Mouse (Mus musculus) megakaryocyte, embryonic 14.5 days (primary cell): ENCODE measurements at regions not wholly inside any gene's neighbourhood (a gene's known extent, or its start where the extent isn't known, plus 50 kb on each side); places are given as distances from the start of the nearest gene placed in this dataset.

Experiments
- FLI1 ChIP-seq: IDR thresholded peaks from 2 replicates; pipeline ENCODE4 v1.6.1; 2012; ENCODE audit warnings: low read length, inconsistent platforms, mixed read lengths
- GATA1 ChIP-seq: IDR thresholded peaks from 3 replicates; pipeline ENCODE4 v1.6.1; 2012; ENCODE audit warnings: mixed read lengths, low read length, inconsistent platforms, borderline replicate concordance

DNA sequence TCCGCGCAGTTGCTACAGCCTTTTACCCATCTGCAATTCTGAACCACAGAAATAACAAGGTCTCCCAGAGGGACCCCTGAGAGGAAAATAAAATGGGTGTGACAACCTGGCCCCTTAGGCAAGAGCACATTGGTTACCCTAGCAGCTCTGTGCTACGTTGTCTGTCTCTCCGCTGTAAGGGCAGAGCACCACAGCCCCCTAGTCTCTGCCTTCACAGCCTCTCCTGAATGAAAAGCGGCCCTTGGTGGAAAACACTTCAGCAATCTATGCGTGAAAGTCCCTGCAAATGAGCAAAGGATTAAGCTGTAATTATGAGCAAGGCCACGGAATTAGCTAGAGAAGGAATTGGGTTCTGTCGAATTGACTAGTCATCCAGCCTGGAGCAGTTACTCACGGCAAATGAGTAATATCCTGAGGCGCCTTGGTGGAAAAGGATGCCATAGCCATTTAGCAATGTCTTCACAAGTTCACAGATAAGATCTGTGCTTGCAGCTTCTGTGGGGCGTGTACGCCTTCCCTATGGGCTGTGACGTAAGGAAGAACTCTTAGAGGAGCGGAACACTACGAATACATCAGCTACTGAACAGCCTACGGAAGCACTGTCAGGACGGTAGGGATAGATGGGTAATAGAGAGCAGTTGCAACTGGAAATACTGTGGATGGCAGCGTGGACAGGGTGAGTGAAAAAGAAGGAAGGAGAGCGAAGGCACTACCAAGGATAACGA is 61.0 kb upstream of the Nphp3 start:
- TF ChIP-seq GATA1 (no peak), FLI1 (no peak)
